Mouse (Mus musculus): ENCODE data around the gene Rad9b. TPM values are rescaled to one million over a fixed set of nuclear protein-coding genes. Genes with fewer than 3 reads are reported as not detected.
A peak's percentile ranks its signal among the peaks of the same experiment; 100 is the strongest.

Rad9b gene
- 1 to 10 TPM; 4.6 to 4.8 TPM for total RNA-seq (2021)
- long read RNA-seq, experiment 1, partial matches to known transcripts: 0 of 3 reads
- long read RNA-seq, experiment 1, other reads (novel, unspliced or antisense): 3 of 3 reads
- long read RNA-seq, experiment 2, partial matches to known transcripts: 0 of 3 reads
- long read RNA-seq, experiment 2, other reads (novel, unspliced or antisense): 3 of 3 reads

GRCm38 (mm10) chr5:122353807-122354491 is at the start of gene Rad9b, which contains the start of gene Vps29:
Rad9b (minus strand) TSS chr5:122354233.
Vps29 (plus strand) TSS chr5:122354369.
- DNase-seq: peak; percentile 99

- no peak for DNase-seq
Observed at GRCm38 (mm10) chr5:122403362-122403761, 49.3 kb upstream of the Rad9b start.

GRCm38 (mm10) chr5:122402772-122403171 is 48.7 kb upstream of the Rad9b start:
- no peak for DNase-seq

GRCm38 (mm10) chr5:122402160-122402559 is 48.1 kb upstream of the Rad9b start:
- DNase-seq: no peak

GRCm38 (mm10) chr5:122401303-122401640 is 47.2 kb upstream of the Rad9b start:
- DNase-seq: peak; percentile 85

- peak; percentile 80 for DNase-seq
Observed at GRCm38 (mm10) chr5:122400628-122401302, 46.7 kb upstream of the Rad9b start.

GRCm38 (mm10) chr5:122399871-122400270 is 45.8 kb upstream of the Rad9b start:
- no peak for DNase-seq

- DNase-seq: no peak
Observed at GRCm38 (mm10) chr5:122397495-122397894, 43.5 kb upstream of the Rad9b start.

GRCm38 (mm10) chr5:122396791-122397190 is 42.8 kb upstream of the Rad9b start:
- DNase-seq: peak; percentile 41

GRCm38 (mm10) chr5:122393887-122394286 is 39.9 kb upstream of the Rad9b start:
- DNase-seq: peak; percentile 87

GRCm38 (mm10) chr5:122392227-122393004 is 38.4 kb upstream of the Rad9b start:
- DNase-seq: peak; percentile 37

- peak; percentile 95 for DNase-seq
Observed at GRCm38 (mm10) chr5:122391786-122392180, 37.8 kb upstream of the Rad9b start, which contains the start of gene Arpc3. Arpc3 (plus strand) TSS chr5:122391878.

- no peak for DNase-seq
Observed at GRCm38 (mm10) chr5:122391178-122391785, 37.2 kb upstream of the Rad9b start.

- DNase-seq: no peak
Observed at GRCm38 (mm10) chr5:122390671-122391070, 36.6 kb upstream of the Rad9b start.

- DNase-seq: peak; percentile 36
Observed at GRCm38 (mm10) chr5:122390006-122390405, 36.0 kb upstream of the Rad9b start.

GRCm38 (mm10) chr5:122379374-122380155 is 25.5 kb upstream of the Rad9b start:
- peak; percentile 82 for DNase-seq

- DNase-seq: no peak
Observed at GRCm38 (mm10) chr5:122378171-122378570, 24.1 kb upstream of the Rad9b start.

GRCm38 (mm10) chr5:122377101-122377833 is 23.2 kb upstream of the Rad9b start:
- DNase-seq: no peak

- DNase-seq: no peak
Observed at GRCm38 (mm10) chr5:122372878-122373277, 18.8 kb upstream of the Rad9b start.

GRCm38 (mm10) chr5:122372192-122372769 is 18.2 kb upstream of the Rad9b start, which contains the start of gene Fam216a:
Fam216a (minus strand) TSS chr5:122372364.
- peak; percentile 99 for DNase-seq
